Mouse (Mus musculus) cerebellum, postnatal 25 days (tissue): ENCODE data around the gene Wwtr1.

Experiments used
- DNase-seq, 2 experiments: peaks; one replicate each; pipeline ENCODE4 v3.0.0; 2021; ENCODE audit warnings: mixed read lengths in 2 of 2

Wwtr1 gene

GRCm38 (mm10) chr3:57440956-57441355, 134.8 kb downstream of the Wwtr1 start:
- DNase-seq: no peak

- no peak for DNase-seq
Measured at GRCm38 (mm10) chr3:57435364-57435763, 140.3 kb downstream of the Wwtr1 start.

GRCm38 (mm10) chr3:57431706-57432105, 144.0 kb downstream of the Wwtr1 start:
- peak in 1 of 2 experiments; percentile 6 for DNase-seq

DNA sequence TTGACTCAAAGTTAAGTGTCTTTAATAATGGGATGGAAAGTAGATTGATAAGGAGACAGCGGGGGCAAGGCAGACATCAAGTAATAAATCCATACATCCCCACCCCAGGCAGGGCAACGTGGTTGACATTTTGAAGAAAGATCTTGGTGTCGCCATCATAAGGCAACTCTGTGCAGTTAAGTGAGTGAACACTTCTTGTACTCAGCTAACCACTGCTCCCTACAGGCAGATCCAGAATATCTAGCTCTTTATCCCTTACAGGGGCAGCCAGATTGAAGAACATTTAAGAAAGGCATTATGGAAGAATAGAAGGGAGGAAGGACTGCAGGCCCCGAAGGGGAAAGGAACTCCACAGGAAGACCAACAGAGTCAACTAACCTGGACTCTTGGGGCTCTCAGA, 146.2 kb downstream of the Wwtr1 start:
- no peak for DNase-seq

DNA sequence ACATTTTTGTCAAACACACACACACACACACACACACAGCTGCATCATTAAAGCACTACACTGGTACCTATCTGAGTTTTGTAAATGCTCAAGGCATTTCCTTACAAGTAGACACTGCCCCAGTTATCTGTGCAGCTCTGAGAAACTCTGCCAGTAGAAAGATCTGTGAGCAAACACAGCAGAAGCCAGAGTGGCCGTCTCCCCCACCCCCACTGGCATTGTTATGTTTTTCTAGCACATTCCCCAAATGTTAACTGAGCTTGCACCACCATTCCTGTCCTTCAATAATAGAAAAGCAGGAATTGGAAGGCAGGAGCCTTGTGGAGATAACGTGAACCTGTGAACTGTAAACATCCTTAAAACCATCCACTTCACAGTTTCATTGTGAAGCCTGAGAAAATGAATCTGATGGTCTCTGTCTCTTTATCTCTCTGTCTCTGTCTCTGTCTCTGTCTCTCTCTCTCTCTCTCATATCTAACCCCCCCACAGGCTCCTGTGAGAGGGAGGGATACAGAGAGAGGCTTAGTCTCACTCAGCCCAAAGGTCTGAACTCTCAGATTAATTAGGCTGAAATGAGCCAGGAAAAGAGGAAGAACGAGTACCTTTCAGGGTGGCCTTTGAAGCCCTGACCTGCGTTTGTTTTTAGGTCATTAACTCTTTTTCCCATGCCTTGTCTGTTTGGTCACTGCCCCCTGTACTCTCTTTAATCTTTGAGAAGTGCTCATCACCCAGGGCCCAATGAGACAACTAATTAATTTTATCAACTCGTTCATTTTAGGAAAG, 146.8 kb downstream of the Wwtr1 start:
- DNase-seq: no peak

GRCm38 (mm10) chr3:57426351-57426750, 149.4 kb downstream of the Wwtr1 start:
- peak; percentile 6 to 10 for DNase-seq

- peak in 1 of 2 experiments; percentile 3 for DNase-seq
Measured at GRCm38 (mm10) chr3:57425089-57425730, 150.5 kb downstream of the Wwtr1 start, which contains the start of gene Tm4sf4. Gene Tm4sf4, plus strand, starts transcription at chr3:57425314.

DNA sequence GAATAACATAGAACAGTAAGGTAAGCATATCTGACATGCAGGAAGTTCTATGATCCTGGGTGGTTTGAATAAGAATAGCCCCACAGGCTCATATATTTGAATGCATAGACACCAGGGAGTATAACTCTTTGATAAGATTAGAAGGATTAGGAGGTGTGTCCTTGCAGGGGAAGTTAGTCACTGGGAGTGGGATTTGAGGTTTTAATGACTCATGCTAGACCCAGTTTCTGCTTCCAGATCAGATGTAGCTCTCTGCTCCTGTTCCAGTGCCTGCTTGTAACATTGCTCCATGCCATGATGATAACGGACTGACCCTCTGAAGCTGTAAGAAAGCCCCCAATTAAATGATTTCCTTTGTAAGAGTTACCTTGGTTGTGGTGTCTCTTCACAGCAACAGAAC, 155.1 kb downstream of the Wwtr1 start:
- no peak for DNase-seq

DNA sequence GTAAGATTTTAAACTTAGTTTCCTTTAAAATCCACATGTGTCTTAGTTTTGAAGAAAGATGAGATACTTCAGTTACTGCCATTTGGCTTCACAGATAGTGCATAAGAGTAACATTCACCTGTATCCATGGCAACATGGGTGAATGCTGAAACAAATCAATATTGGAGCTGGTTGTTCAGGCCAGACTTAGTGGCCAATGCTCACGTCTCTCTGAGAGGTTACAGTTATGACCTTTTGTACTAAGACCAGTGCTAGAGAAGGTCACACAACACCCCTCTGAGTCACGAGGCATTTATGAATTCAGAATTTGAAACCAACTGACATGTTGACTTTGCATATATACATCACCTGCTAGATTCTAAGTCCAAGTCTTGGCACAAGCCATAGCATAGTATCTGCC, 155.5 kb downstream of the Wwtr1 start:
- DNase-seq: no peak

- DNase-seq: no peak
Measured at GRCm38 (mm10) chr3:57411535-57411934, 164.2 kb downstream of the Wwtr1 start.
